Mouse (Mus musculus) heart, adult 2 months (tissue): ENCODE results near the gene Tmem30a.

Experiments
- CTCF ChIP-seq: fragments of 200-600 bp; IDR thresholded peaks from 2 replicates; pipeline ENCODE4 v1.8.1; 2022; ENCODE audit warnings: antibody characterized with exemption, mild to moderate bottlenecking, moderate library complexity
- EP300 ChIP-seq: fragments of 200-500 bp; IDR thresholded peaks from 2 replicates; pipeline ENCODE4 v1.6.1; 2011; ENCODE audit warnings: low read depth, low read length, control low read depth; ENCODE audit not compliant: insufficient read depth
- POLR2A ChIP-seq: fragments of 200-500 bp; IDR thresholded peaks from 2 replicates; pipeline ENCODE4 v1.6.1; 2011; ENCODE audit warnings: mild to moderate bottlenecking, low read depth, low read length, control low read depth; ENCODE audit not compliant: insufficient read depth

- no peak for TF ChIP-seq CTCF
- no peak for TF ChIP-seq EP300
- TF ChIP-seq POLR2A, result no peak
Measured at GRCm38 (mm10) chr9:79784934-79785793, 8.1 kb downstream of the Tmem30a start.
